Comparison of ENCODE assay signal across 8 mouse cellular contexts in genomic region chr11:106627692-106628091, GRCm38 (mm10). TPM values are rescaled to one million over a fixed set of nuclear protein-coding genes. Genes with fewer than 3 reads are reported as not detected.
DNase-seq lines count a peak whose midpoint lies in the region; ATAC-seq and TF ChIP-seq lines count a peak whose summit lies in the region.

No protein-coding gene starts in this region.

- peak; percentile 86 to 98 (median 96) for TF ChIP-seq CTCF in MEL (IDR thresholded peaks at IDR 0.05 in 2 of 3, conservative IDR thresholded peaks at IDR 0.05 in 1 of 3; ENCODE audit: control insufficient read depth in 1 of 3, insufficient read depth in 1 of 3, low read depth in 2 of 3, low read length in 3 of 3, poor library complexity in 1 of 3, severe bottlenecking in 1 of 3)
- peak; percentile 90 for TF ChIP-seq CTCF in gastrocnemius, adult 2 months (IDR thresholded peaks at IDR 0.05)

- no peak overlapping the region for H3K9ac ChIP-seq in MEL (ENCODE audit: control insufficient read depth, low read depth, low read length, poor library complexity, severe bottlenecking)
- no peak overlapping the region for H3K9ac ChIP-seq in liver, embryonic 11.5 days (ENCODE audit: low read depth, low read length)

- TF ChIP-seq EP300 in MEL (IDR thresholded peaks at IDR 0.05; ENCODE audit: low read depth in 1 of 2, low read length in 2 of 2) = no peak

- no peak overlapping the region for H3K4me2 ChIP-seq in liver, embryonic 11.5 days

- H3K4me1 ChIP-seq in MEL (ENCODE audit: control insufficient read depth in 1 of 2, insufficient read depth in 2 of 2, low read length in 2 of 2) = no peaks in the 10 kb centered on the region
- H3K4me1 ChIP-seq in liver, embryonic 11.5 days (replicated peaks; ENCODE audit: control insufficient read depth, insufficient read depth, low read length) = no peaks in the 10 kb centered on the region; the same call in 1 of the 2 replicates

- H3K9me3 ChIP-seq in MEL (replicated peaks; ENCODE audit: insufficient read depth, low read length) = no peaks in the 10 kb centered on the region
- no peaks in the 10 kb centered on the region for H3K9me3 ChIP-seq in liver, embryonic 11.5 days (ENCODE audit: control insufficient read depth, low read length)

- H3K79me2 ChIP-seq in MEL (ENCODE audit: control insufficient read depth, insufficient read depth, low read length, poor library complexity) = no peaks in the 10 kb centered on the region

- DNase-seq in 3134 (ENCODE audit: extremely low read depth, insufficient read length, low spot score) (peak; percentile 32), MEL (ENCODE audit: low read depth, low spot score) (peak; percentile 85)
- peak; percentile 82 to 88 for DNase-seq in cerebellum, postnatal 14 days
- DNase-seq in gastrocnemius, adult 2 months = peak; percentile 76
- peak; percentile 65 for DNase-seq in kidney, adult 18-20 months
- DNase-seq in liver, embryonic 11.5 days (ENCODE audit: low spot score) = peak; percentile 57
- DNase-seq in natural killer cell, adult 2 months (ENCODE audit: low spot score in 2 of 2) = peak; percentile 70 to 76
- DNase-seq in testis, postnatal 10 days (ENCODE audit: low spot score) = peak; percentile 87

- TF ChIP-seq RAD21 in MEL (IDR thresholded peaks at IDR 0.05; ENCODE audit: low read depth, low read length) = no peak; the same call in none of the 2 replicates

- intact Hi-C loops in gastrocnemius, adult 2 months (cut with DNase I) = loop anchor here (1.0 to 5.0 kb wide), 3 partner anchors 90 to 208 kb away; no protein-coding TSS in a partner anchor

- H3K27ac ChIP-seq in MEL (ENCODE audit: control insufficient read depth, low read depth, low read length) = no peak overlapping the region
- no peak overlapping the region for H3K27ac ChIP-seq in gastrocnemius, adult 2 months
- no peak overlapping the region for H3K27ac ChIP-seq in liver, embryonic 11.5 days (ENCODE audit: low read depth, low read length)

- 0 out of 2 replicates have a peak, but pooled peaks have one; percentile 18 for ATAC-seq in liver, embryonic 11.5 days (replicated peaks; ENCODE audit: low FRiP score)

- no peak for TF ChIP-seq POLR2A in MEL (IDR thresholded peaks at IDR 0.05; ENCODE audit: control insufficient read depth in 1 of 2, insufficient read depth in 1 of 2, low read depth in 1 of 2, low read length in 2 of 2, poor library complexity in 1 of 2)

- H3K4me3 ChIP-seq in MEL (ENCODE audit: control insufficient read depth in 1 of 2, insufficient read depth in 1 of 2, low read depth in 2 of 2, low read length in 2 of 2) = no peak overlapping the region
- H3K4me3 ChIP-seq in gastrocnemius, adult 2 months = no peak overlapping the region
- no peak overlapping the region for H3K4me3 ChIP-seq in liver, embryonic 11.5 days (ENCODE audit: low read depth, low read length)

- peaks cover 4 to 5% of the 10 kb centered on the region in 2 experiments; a peak in 3 of 4 replicates for H3K27me3 ChIP-seq in MEL (ENCODE audit: control insufficient read depth in 1 of 2, insufficient read depth in 2 of 2, low read length in 2 of 2)
- no peaks in the 10 kb centered on the region for H3K27me3 ChIP-seq in liver, embryonic 11.5 days (replicated peaks; ENCODE audit: control insufficient read depth, insufficient read depth, low read length)

- H3K36me3 ChIP-seq in MEL (ENCODE audit: control insufficient read depth in 1 of 2, insufficient read depth in 2 of 2, low read length in 2 of 2) = no peaks in the 10 kb centered on the region
- no peaks in the 10 kb centered on the region for H3K36me3 ChIP-seq in liver, embryonic 11.5 days (ENCODE audit: control insufficient read depth, insufficient read depth, low read length)

- WGBS in liver, embryonic 11.5 days = 21% methylated on average over 6 of the region's 6 CpGs

TF ChIP-seq in MEL, 35 proteins besides CTCF, POLR2A, EP300 and RAD21:
- TF ChIP-seq ZC3H11A (IDR thresholded peaks at IDR 0.05; ENCODE audit: low read depth, low read length) (peak; percentile 93), CHD1 (IDR thresholded peaks at IDR 0.05; ENCODE audit: low read depth, low read length) (no peak), SMC3 (IDR thresholded peaks at IDR 0.05; ENCODE audit: low read depth, low read length) (peak; percentile 97), HCFC1 (IDR thresholded peaks at IDR 0.05; ENCODE audit: low read depth, low read length) (no peak), ZNF384 (IDR thresholded peaks at IDR 0.05; ENCODE audit: low read depth, low read length) (peak; percentile 75), ETS1 (IDR thresholded peaks at IDR 0.05; ENCODE audit: low read depth, low read length) (0 out of 2 replicates have a peak, but pooled peaks have one; percentile 4), JUND (IDR thresholded peaks at IDR 0.05; ENCODE audit: low read depth, low read length) (0 out of 2 replicates have a peak, but pooled peaks have one; percentile 19), NELFE (IDR thresholded peaks at IDR 0.05; ENCODE audit: low read depth, low read length) (no peak), USF2 (IDR thresholded peaks at IDR 0.05; ENCODE audit: borderline replicate concordance in 1 of 2, insufficient read depth in 1 of 2, low read depth in 1 of 2, low read length in 2 of 2) (no peak), ZMIZ1 (IDR thresholded peaks at IDR 0.05; ENCODE audit: low read depth, low read length) (no peak), TBP (IDR thresholded peaks at IDR 0.05; ENCODE audit: low read depth, low read length) (0 out of 2 replicates have a peak, but pooled peaks have one; percentile 18), POLR2AphosphoS5 (IDR thresholded peaks at IDR 0.05; ENCODE audit: borderline replicate concordance, low read depth, low read length) (no peak), RCOR1 (IDR thresholded peaks at IDR 0.05; ENCODE audit: low read depth, low read length) (no peak), SIN3A (IDR thresholded peaks at IDR 0.05; ENCODE audit: low read length) (peak; percentile 66)

RNA-seq across cellular contexts. Expression of gene Tex2, which starts 14.5 kb away (rescaled TPM):
- 21.9 and 24.8 TPM in 2 replicates for total RNA-seq in MEL (2012; rRNA removed)
- 10 to 100 TPM in 1 of 2 experiments, not detected in 1; 13.7 TPM for polyA plus RNA-seq in MEL (2012; ENCODE audit: insufficient read depth in 1 of 2, insufficient read length in 2 of 2, low read depth in 1 of 2, low replicate concordance in 2 of 2, missing spikeins in 1 of 2)
- 10 to 100 TPM; 59.2 to 65.5 TPM for total RNA-seq in gastrocnemius, adult 2 months (2021)
- 13.4 and 15.9 TPM in 2 replicates for polyA plus RNA-seq in liver, embryonic 11.5 days (2014; fragmentation: Nextera tagmentation; extraction: Ambion mirVana)

Comparison
In these comparisons a context has a peak if more than half of its experiments do, and no peak if none do; other contexts are left out.
1. DNase-seq: peak in every context shown above with its lines; median percentile 87 in testis, postnatal 10 days; 85 in MEL; 85 in cerebellum, postnatal 14 days; 76 in gastrocnemius, adult 2 months; 73 in natural killer cell, adult 2 months; 65 in kidney, adult 18-20 months; 57 in liver, embryonic 11.5 days; 32 in 3134.